Mouse (Mus musculus) heart, adult 2 months (tissue): ENCODE results near the gene Glmp.
"Not testable (repeated sequence)": the region's sequence is repeated elsewhere in the genome, so short reads cannot be mapped to it uniquely, and the experiment has no call there.

ENCODE experiments used
- CTCF ChIP-seq: fragments of 200-600 bp; IDR thresholded peaks from 2 replicates; pipeline ENCODE4 v1.8.1; 2022; ENCODE audit warnings: antibody characterized with exemption, mild to moderate bottlenecking, moderate library complexity
- EP300 ChIP-seq: fragments of 200-500 bp; IDR thresholded peaks from 2 replicates; pipeline ENCODE4 v1.6.1; 2011; ENCODE audit warnings: low read depth, low read length, control low read depth; ENCODE audit not compliant: insufficient read depth
- POLR2A ChIP-seq: fragments of 200-500 bp; IDR thresholded peaks from 2 replicates; pipeline ENCODE4 v1.6.1; 2011; ENCODE audit warnings: mild to moderate bottlenecking, low read depth, low read length, control low read depth; ENCODE audit not compliant: insufficient read depth

DNA sequence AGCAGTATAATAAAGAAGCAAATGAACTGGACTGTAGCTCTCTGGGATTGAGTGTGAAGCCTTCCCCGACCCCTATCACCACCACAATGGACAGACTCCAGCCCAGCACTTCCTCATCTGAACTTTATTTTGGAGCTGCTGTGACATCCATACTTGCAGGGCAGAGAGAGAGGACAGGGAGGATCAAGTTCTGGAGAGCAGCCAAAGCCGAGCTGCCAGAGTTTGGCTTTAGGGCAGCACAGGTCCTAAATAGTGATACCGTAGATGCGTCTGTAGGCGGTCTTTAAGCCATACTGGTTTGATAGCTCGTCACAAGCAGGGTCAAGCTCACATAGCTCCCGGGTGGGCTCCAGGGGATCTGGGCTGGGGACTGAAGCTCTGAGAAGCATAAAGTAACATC lies 43.7 kb downstream of the Glmp start:
- not testable (repeated sequence) for TF ChIP-seq CTCF, POLR2A, EP300
